Mouse (Mus musculus) C2C12 (cell line): ENCODE data around the gene St6galnac4. TPM values are rescaled to one million over a fixed set of nuclear protein-coding genes. Genes with fewer than 3 reads are reported as not detected.

ENCODE experiments used
- H3K27me3 ChIP-seq: one replicate; pipeline ENCODE4 v1.6.1; 2011; ENCODE audit not compliant: control insufficient read depth, insufficient read depth, insufficient read length
- H3K36me3 ChIP-seq: one replicate; pipeline ENCODE4 v1.6.1; 2011; ENCODE audit not compliant: control insufficient read depth, insufficient read depth
- H3K4me3 ChIP-seq: one replicate; pipeline ENCODE4 v1.5.1; 2011; ENCODE audit warnings: mild to moderate bottlenecking, control low read depth; ENCODE audit not compliant: poor library complexity, insufficient read depth, severe bottlenecking
- H3K79me2 ChIP-seq: one replicate; pipeline ENCODE4 v1.6.1; 2011; ENCODE audit not compliant: control insufficient read depth, insufficient read depth
- H3K79me3 ChIP-seq: one replicate; pipeline ENCODE4 v1.6.1; 2011; ENCODE audit warnings: low read depth, control low read depth
- H3ac ChIP-seq: one replicate; pipeline ENCODE3; 2011; ENCODE audit warnings: low read depth; ENCODE audit not compliant: control insufficient read depth, insufficient read length
- CEBPB ChIP-seq: IDR thresholded peaks from one replicate; pipeline ENCODE4 v1.6.1; 2011; ENCODE audit warnings: low read depth, mild to moderate bottlenecking, control low read depth, moderate library complexity
- CTCF ChIP-seq: IDR thresholded peaks from one replicate; pipeline ENCODE4 v1.5.1; 2011; ENCODE audit not compliant: control insufficient read depth, insufficient read depth, insufficient read length
- FOSL1 ChIP-seq: IDR thresholded peaks from one replicate; pipeline ENCODE4 v1.8.0; 2011; ENCODE audit warnings: mild to moderate bottlenecking, low read length; ENCODE audit not compliant: poor library complexity, insufficient read depth, severe bottlenecking
- MAX ChIP-seq: IDR thresholded peaks from one replicate; pipeline ENCODE4 v1.6.1; 2011; ENCODE audit warnings: mild to moderate bottlenecking, control low read depth
- MYOD1 ChIP-seq: IDR thresholded peaks from one replicate; pipeline ENCODE4 v1.6.1; 2011; ENCODE audit warnings: low read depth; ENCODE audit not compliant: control insufficient read depth, insufficient read length
- MYOG ChIP-seq: IDR thresholded peaks from one replicate; pipeline ENCODE4 v1.6.1; 2011; ENCODE audit not compliant: control insufficient read depth, insufficient read length; ENCODE audit errors: extremely low read depth
- USF1 ChIP-seq: IDR thresholded peaks from one replicate; pipeline ENCODE4 v1.6.1; 2011; ENCODE audit warnings: low read depth, mild to moderate bottlenecking, control low read depth, moderate library complexity
- polyA plus RNA-seq: library from polyadenylated mRNA; unstranded; fragments of >200 nt; fragmentation: generic; extraction: Trizol; gene quantifications from one replicate; pipeline ENCODE4 v1.2.1, GENCODE M21; 2012; ENCODE audit warnings: missing spikeins

St6galnac4 gene
- polyA plus RNA-seq, 1 experiment, result 82.3 TPM

DNA sequence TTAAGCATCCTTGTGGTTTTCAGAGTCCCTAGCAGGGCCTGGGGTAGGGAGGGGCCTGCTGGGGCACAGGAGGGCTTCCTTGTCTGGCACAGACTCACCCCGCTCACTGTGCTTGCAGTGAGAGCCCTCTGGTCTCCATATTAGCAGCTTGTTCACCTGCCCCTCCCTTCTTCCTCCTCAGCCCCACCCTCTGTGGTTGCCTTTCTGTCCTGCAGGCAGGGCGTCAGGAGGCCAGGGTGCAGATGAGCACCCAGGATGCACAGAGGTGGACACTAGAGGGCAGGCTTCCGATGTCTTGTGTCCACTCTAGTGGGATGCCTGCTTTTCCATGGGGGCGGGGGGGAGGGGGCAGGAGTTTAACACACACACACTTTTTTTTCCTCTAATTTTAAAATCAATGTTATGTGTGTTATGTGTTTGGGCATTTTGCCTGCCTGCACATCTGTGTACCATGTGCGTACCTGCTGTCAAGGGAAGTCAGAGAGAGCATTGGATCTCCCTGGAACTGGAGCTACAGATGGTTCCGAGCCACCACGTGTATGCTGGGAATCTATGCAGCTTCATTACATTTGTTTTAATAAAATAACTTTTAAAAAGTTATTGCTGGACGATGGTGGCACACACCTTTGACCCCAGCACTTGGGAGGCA is 14.6 kb downstream of the St6galnac4 start:
- TF ChIP-seq MAX (peak; percentile 37), FOSL1 (no peak), CTCF (peak; percentile 89)
- Histone ChIP-seq H3K79me3 (no peaks in the 10 kb centered on the region), H3ac (no peak overlapping the region), H3K79me2 (peaks cover 10% of the 10 kb centered on the region), H3K4me3 (no peak overlapping the region), H3K36me3 (peaks cover 9% of the 10 kb centered on the region), H3K27me3 (no peaks in the 10 kb centered on the region)

DNA sequence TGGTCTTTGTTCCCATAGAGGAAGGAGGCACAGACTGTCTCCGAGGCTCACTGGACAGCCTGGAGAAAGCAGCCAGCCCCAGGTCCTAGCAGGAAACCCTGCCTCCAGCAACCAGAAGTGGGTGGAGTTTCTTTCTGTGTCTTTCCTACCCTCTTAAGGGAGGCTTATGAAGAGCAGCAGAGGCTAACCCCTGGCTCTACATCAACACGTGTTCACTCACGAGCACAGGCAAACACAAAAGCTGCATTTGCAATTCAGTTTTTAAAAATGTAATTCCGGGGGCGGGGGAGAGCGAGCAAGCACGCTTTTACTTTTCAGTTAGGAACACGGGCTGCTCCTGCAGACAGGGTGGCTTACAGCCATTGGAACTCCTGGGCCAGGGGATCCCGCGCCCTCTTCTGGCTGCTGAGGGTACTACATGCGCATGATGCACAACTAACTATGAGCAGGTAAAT is 15.7 kb downstream of the St6galnac4 start:
- TF ChIP-seq MYOD1 (no peak), FOSL1 (no peak), CTCF (peak; percentile 71), USF1 (no peak), CEBPB (no peak), MAX (peak; percentile 49), MYOG (no peak)
- no peaks in the 10 kb centered on the region for H3K27me3 ChIP-seq

DNA sequence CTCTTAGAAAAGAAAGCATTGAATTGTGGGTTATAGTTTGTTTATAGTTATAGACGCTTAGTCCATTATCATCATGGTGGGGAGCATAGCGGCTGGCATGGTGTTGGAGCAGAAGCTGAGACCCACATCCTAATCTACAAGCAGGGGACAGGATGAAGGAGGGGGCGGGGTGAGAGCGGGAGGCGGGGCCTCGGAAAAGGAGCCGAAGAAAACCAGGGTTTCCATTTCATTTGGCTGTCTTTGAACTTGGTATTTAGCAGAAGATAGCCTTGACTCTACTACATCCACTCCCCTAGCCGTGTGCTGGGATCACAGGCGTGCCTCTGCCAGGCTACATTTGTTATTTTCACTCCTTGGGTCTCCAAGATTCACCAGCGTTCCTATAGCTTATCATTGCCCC is 17.7 kb downstream of the St6galnac4 start:
- no peaks in the 10 kb centered on the region for H3K36me3 ChIP-seq

More for the DNA sequence above, 15.7 kb downstream of the St6galnac4 start:
- Histone ChIP-seq H3ac (no peak overlapping the region), H3K79me2 (peaks cover 17% of the 10 kb centered on the region), H3K79me3 (no peaks in the 10 kb centered on the region), H3K36me3 (no peaks in the 10 kb centered on the region), H3K4me3 (no peak overlapping the region)

DNA sequence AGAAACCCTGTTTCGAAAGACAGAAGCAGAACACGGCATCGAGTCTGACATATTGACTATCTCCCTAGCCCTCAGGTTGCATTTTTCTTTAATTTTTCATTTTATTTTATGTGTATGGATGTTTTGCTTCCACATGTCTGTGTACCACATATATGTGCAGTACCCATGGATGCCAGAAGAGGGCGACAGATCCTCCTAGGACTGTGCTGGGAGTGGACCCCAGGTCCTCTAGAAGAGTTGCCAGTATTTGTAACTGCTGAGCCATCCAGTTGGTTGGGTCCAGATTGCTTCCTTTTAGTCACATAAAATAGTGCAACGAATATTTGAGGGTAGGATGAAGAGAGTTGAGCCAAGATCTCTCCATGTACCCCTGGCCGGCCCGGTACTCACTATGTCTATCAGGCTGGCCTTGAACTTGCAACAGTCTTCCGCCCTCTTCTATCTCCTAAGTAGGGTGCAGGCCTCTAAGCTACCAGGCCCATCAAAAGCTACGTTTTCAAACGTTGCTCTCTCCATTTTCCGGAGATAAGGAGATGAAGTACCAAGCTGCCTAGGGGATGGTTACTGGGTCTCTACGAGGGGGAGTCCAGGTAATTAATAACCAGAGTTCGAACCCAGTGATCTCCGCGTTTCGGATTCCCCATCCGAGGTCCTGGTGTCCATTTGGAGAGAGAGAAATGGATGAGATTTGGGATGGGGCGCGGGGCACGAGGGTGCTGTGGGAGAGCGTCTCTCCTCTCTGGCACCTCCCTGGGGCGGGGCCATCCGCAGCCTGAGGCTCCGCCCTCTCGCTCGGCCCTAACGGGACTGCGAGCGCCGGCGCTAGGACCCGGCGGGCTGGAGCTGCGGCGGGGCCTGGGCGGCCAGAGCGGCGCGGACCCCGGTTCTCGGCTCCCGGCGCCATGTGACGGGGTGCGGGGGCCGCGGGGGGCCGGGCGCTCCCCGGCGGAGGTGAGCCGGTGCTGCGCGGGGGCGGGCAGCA is 19.6 kb downstream of the St6galnac4 start:
- Histone ChIP-seq H3ac (peak overlapping the region; percentile 89), H3K79me3 (peaks cover 15% of the 10 kb centered on the region), H3K27me3 (no peaks in the 10 kb centered on the region), H3K36me3 (peaks cover 4% of the 10 kb centered on the region), H3K79me2 (peaks cover 42% of the 10 kb centered on the region), H3K4me3 (peak overlapping the region; percentile 94)
- TF ChIP-seq MYOG, result no peak
- TF ChIP-seq FOSL1, result no peak
- TF ChIP-seq USF1, result no peak
- no peak for TF ChIP-seq MYOD1
- TF ChIP-seq CTCF, result peak; percentile 20
- TF ChIP-seq CEBPB, result no peak
- TF ChIP-seq MAX, result peak; percentile 37

More for the DNA sequence above, 17.7 kb downstream of the St6galnac4 start:
- TF ChIP-seq CTCF, result no peak
- TF ChIP-seq MAX, result no peak
- TF ChIP-seq MYOG, result no peak
- no peak for TF ChIP-seq FOSL1
- no peak for TF ChIP-seq USF1
- TF ChIP-seq CEBPB, result no peak
- TF ChIP-seq MYOD1, result no peak
- Histone ChIP-seq H3K79me3 (peaks cover 4% of the 10 kb centered on the region), H3K4me3 (no peak overlapping the region), H3K27me3 (no peaks in the 10 kb centered on the region), H3ac (no peak overlapping the region), H3K79me2 (peaks cover 28% of the 10 kb centered on the region)

DNA sequence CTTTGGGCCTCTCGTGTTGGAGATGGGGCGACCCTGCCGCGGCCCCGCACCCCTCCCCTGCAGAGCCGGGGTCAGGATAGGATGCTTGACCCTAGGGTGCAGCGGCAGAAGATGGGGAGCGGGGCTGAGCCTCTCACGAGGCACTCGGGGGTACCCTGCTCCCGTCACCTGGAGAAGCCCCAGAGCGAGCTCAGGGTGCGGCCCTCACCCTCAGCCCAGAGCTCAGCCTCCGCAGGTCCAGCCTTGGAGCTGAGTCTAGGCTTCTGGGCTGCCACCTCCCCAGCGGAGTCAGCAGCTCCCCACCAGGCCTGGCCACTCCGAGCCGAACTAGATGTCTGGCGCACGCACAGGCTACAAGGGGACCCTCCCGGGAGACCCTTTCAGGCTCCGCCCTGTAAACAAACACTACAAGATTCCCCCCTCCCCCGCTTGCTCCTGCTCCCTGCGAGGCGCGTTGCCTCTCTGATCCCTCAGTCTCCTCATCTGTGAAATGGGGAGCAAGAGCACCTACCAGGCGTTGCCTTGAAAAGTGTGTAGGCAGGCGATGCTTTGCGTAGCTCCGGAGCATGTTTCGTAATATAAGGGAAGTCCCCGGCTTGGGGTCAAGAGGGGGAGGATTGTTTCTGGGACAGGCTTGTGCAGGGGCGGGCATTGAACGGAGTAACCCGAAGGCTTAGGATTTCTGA is 20.5 kb downstream of the St6galnac4 start:
- peaks cover 10% of the 10 kb centered on the region for H3K36me3 ChIP-seq
- H3ac ChIP-seq, result peak overlapping the region; percentile 89
- peaks cover 51% of the 10 kb centered on the region for H3K79me2 ChIP-seq
- peaks cover 17% of the 10 kb centered on the region for H3K79me3 ChIP-seq
- peak overlapping the region; percentile 94 for H3K4me3 ChIP-seq
- no peaks in the 10 kb centered on the region for H3K27me3 ChIP-seq
- TF ChIP-seq MYOD1 (no peak), FOSL1 (no peak), CEBPB (peak; percentile 72)
